Mouse (Mus musculus): ENCODE data around the gene Il33.

The Il33 gene

DNA sequence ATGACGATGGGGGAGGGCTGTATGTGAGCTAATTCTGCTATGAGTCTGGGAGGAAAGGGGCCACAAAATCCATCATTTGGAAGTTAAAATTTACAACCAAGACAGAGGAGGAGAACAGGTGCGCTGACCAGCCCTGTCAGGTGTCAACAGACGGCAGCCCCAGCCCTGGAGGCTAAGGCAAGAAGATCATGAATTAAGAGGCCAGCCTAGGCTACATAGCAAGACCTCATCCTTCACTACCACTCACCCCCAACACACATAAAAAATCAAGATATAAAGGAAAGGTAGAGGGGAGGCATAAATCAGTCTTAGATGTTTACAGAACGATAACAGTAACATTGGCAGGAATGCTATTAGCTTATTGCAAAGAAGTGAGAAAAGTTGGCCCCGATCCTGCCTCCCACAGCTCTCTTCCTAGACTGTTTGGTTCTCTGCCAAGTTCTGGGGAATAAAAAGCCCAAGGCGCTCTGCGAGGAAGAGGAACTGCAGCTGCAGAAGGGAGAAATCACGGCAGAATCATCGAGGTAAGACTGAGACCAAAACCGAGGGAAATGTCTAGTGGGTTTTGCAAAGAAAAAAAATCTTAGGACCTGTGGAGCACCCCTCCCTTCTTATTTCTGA is at the start of gene Il33:
Il33 (plus strand) TSS at position 477 of the 621 bp plus-strand sequence.
- no peak for DNase-seq (ENCODE audit: low read depth, low spot score)

DNA sequence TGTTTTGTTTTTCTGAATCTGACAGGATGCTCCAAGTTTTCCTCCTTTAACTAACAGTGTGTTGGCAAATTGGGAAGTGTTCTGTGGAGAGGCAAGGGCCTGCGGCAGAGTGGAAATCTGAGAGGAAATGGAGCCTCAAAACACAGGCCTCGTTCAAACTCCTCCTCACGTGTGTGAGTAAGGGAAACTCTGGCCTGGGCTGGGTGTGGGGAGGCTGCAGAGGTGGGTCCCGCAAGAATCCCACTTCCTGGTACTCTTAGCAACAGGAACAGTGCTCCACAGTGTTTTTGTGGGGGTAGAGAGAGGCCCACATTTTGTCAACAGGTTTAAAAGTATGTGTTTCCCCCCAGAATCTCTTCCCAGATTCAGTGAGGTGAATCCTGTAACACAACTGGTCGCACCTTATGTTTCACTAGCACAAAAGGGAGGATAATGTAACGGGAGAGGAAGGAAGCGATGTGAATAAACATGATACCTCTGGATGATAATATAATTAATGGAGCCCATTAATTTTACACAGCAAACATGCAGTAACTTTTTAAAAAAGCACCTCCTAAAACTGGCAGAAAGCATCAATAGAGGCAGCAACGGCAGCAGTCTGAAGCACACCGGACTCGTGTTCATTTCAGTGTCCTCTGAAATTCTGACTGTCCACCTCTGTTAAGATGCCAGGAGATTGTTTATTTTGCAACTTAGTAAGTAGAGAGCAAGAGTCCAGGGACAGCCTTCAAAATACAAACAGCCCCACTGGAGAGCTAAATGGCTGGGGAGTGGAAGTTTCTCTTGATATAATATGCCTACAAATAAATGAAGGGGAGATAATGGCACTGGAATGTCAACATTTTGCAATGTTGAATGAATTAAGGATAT is 47.3 kb upstream of the Il33 start:
- DNase-seq (ENCODE audit: low read depth, low spot score): no peak

DNA sequence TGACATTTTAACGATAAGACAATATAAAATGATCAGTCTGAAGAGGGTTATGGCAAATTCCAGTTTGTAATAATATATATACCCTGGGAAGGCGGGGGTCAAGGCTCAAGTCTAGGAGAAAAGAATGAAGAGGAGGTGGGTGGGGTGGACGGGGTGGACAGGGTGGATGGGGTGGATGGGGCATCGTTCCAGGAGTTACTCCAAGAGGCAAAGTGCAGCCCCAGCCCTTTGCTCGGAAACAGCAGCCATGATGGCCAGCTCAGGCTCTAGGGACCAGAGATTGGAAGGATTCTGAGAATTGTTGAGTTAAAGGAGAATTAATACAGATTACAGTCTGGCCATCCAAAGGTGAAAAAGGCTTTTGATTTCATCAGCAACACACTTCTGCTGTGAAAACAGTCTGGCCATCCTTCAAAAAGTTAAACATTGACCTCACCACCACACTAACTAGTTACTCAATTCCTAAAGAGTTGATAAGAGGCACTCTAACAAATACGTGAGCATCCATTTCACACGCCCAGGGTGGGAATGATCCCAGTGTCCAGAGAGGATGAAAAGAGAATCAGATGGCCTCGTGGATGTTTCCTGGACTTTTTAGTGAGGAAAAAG is 45.9 kb upstream of the Il33 start:
- DNase-seq (ENCODE audit: low read depth, low spot score): no peak

DNA sequence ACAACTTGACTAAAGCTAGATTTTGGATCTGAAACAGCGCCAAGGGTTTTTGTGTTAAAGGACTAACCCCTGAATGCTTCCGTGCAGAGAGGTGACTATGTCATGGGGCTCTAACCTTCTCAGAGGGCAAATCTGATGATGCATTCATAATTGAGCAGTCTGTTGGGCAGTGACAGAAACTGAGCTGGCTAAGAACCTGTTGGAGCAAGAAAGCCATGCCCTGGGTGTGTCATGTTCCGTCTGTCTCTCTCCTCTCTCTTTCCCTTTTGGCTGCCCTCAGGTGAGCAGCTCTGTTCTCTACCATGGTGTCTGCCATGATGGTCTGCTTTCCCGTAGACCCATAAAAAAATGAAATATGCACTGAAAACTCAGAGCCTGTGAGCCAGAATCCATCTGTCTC is 44.0 kb upstream of the Il33 start:
- DNase-seq (ENCODE audit: low read depth, low spot score): no peak

DNA sequence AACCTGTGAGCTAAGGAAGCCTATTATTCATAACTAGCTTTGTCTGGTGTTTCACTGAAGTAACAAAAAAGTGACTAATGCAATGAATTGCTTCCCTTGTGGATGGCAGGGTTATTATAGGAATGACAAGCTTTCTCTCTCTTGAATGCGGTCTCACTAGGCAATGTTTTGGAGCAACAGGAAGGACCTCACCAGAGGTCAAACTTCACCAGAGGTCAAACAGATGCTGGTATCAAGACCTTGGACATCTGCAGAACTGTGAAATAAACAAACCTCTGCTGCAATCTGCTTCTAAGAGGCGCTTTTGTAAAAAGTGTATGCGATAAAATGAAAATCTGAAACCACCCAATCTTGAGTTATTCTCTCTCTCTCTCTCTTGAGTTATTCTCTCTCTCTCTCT is 42.2 kb upstream of the Il33 start:
- DNase-seq (ENCODE audit: low read depth, low spot score): no peak

DNA sequence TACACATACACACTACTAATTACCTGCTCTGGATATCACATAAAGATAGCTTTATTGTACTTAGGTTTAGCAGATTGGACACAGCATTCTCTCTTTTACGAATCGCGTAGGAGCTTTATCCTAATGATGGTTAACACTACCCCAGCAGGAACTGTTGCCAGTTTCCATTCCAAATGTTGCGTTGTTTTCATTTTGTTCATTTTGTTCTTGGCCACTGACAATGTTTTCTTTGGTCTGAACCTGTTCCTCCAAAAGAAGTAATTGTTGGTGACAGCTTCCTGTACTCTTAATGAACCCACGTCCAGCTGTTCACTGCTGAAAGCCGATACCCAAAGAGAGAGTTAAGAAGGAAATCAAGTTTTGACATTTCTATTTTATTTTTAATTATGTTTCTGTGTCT is 39.4 kb upstream of the Il33 start:
- DNase-seq (ENCODE audit: low read depth, low spot score): no peak

DNA sequence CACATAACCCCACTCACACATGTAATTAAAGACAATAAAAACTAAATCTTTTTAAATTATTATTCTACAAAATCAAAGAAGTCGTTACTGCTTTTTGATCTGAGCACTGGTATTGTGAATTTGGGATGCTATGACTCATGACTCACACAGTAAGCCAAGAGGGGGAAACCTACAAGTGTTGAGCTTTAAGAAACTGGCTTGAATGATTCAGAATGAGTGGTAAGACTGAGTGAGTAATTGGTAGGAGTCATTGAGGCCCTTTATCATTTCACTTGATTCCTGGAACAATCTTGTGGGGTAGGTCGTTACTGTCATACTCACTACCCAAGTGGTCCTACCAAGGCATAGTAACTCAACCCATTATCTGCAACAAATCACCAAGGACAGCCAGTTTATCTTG is 37.4 kb upstream of the Il33 start:
- no peak for DNase-seq (ENCODE audit: low read depth, low spot score)

DNA sequence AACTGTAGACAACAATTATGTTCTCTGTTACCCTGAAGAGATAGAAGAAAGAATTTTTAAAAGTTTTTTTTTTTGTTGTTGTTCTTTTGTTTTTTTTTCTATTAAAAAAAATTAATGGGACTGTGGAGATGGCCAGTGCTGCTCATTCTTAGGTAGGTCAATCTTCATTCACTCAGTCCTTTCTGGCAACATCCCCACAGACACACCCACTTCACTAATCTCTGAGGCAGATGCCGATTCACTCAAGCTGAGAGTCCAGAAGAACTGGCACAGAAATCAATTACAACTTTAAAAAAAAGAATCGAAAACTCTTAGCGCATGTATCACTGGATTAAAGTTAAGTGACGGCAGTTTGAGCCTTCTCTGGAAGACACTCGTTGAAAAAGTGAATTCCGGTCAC is 36.0 kb upstream of the Il33 start:
- DNase-seq (ENCODE audit: low read depth, low spot score): no peak

DNA sequence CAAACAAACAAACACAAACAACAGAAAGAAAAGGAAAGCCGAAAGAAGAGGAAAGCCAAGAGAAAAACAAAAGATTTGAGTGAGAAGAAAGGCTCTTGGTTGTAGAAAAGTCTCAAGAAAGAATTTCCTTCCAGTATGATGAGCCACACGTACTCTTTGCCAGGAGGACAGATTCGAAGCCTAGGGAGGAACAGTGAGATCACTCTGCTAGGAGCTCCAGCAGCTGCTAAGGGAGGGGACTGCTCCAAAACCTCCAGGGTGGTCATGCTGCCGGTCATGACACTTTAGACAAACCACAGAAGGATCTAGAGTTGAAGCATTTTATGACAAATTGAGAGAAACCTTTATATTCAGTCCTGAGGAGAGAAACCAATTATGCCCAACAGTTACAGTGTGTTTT is 32.9 kb upstream of the Il33 start:
- no peak for DNase-seq (ENCODE audit: low read depth, low spot score)

DNA sequence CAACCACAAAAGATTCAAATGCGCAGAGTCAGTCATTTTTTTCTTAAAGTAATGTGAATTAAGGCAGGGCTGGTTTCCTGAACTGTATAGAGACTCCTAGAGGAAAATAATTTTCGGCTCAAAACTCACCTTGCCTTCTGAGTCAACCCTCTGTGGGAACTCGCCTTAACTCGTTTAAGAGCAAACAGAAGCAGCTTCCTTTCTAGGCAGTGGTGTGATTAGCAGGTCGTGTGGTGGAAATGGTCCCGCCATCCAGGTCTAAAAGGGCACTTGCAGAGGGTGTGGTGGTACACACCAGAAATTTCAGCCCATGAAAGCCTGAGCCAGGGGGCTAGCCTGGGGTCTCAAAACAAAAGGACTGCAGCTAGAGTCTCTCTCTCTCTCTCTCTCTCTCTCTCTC is 32.1 kb upstream of the Il33 start:
- no peak for DNase-seq (ENCODE audit: low read depth, low spot score)

DNA sequence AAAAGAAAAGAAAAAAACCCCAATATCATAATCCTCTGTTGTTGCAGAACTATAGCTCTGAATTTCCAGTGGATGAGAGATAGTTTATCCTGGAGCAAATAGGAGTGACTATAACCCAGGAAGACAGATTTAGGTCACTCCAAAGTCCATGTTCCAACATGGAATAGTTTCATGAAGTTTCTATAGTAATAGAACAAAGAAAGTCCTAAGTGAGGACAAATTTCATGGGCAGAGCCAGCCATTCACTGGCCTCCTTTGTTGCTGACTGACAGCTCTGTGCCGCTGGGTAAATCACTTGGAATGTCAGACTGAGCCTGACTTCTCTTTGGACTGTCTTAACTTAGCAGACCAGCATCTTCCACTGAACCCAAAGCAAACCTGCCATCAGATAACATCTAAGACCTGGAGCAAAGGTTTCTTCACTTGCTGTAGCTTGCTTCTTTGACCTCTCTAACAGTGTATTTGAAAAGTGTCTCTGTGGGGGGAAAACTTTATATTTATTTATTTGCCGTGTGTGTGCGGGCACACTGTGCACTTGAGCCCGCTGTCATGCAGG is 31.1 kb upstream of the Il33 start:
- DNase-seq (ENCODE audit: low read depth, low spot score): no peak

DNA sequence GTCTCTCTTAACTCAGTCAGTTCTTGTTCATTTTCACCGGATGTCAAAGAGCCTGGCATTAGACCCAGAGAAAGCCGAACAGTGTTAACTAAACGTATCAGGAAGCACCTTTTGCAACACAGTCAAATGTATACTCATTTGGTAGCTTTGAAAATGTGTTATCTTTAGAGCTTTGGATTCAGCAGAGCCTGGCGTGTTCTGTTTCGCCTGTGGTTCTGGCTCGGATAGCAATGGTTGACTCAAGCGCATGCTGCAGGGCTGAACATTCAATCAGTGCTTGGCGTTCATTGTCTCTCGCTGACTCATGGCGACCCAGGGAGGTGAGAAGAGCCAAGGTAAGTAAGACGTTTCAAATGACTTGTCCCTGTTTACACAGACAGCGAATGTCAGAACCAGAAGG is 30.5 kb upstream of the Il33 start:
- no peak for DNase-seq (ENCODE audit: low read depth, low spot score)

DNA sequence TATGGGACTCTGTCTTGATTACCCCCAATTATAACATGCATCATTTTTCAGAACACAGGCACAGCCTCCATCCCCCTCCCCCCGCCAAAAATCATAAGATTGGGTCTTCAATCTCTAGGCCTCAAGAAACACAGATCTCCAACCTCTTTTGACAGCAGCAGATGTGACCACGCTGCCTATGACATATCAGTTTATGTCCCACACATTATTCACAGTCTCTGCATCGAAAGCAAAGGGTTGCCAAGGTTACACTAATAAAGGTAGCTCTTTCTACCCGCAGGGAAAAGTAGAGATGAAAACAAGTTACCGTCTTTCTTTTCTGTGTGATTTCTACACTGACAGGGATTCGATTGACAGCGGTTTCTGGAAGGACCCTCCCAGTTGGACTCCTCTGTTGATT is 29.9 kb upstream of the Il33 start:
- no peak for DNase-seq (ENCODE audit: low read depth, low spot score)

DNA sequence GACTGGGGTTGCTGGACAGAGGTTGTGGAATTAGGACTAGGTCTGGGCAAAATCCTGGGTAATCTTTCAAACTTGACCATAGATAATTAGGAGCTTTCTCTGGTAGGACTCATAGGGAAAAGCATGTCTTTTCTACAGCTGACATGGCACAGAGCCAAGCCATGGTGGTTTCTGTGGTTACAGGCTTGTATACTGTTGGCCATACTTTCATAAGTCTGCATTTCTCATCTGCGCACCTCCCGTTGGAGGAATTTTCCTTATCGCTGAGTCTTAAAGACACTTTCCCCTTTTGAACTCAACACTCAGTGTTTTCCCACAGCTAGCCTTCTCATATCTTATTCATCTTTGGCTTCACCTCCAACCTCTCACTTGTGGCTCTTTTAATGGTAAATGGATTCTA is 24.6 kb upstream of the Il33 start:
- no peak for DNase-seq (ENCODE audit: low read depth, low spot score)

DNA sequence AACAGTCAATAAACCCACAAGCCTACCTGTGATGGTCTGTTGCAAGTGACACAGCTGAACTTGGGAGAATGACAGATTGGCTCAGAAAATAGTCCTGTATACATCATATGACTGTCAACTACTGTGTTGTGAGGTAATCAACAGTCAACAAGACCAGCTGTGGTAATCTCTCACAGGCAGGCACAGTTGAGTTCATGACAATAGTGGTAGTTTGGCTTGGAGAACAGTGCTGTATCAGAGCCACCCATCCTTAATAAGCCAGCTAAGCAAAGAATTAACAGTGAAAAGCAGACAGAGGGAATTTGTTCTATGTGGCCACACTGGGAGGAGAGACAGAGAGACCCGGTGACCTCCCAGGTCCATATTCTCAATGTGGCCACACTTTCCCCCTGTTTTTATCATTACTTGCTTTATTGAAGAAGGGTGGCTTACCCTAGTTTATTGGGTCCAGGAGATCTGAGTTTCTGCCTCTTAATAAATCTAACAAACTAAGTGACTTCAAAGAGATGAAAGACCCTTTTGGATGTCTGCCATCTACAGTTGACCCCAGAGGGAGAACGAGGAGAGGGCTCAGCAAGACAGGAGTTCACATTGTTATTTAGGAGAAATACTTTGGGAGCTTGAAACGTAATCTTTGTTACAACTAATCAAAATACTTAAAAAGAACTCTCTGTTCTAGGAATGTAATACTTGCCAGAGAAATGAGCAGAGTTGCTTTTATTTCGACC is 22.4 kb upstream of the Il33 start:
- no peak for DNase-seq (ENCODE audit: low read depth, low spot score)

DNA sequence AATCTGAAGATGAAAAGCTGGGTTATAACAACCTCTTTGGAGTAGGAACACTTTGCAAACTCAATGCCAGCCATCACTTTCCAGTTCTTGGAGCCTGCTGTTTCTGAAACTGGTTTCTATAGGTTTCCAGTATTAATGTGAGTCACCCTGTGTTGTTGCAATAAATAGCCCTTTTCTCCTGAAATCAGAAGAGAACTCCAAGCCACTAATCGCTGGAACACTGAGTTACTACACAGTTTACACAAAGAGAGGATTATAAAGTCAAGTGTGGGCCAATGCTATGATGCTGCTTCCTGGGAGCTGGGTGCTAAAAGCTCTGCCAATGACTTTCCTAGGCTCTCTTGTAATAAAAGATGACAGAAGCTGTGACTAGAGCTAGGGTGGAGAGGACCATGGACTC is 19.0 kb upstream of the Il33 start:
- DNase-seq (ENCODE audit: low read depth, low spot score): no peak

DNA sequence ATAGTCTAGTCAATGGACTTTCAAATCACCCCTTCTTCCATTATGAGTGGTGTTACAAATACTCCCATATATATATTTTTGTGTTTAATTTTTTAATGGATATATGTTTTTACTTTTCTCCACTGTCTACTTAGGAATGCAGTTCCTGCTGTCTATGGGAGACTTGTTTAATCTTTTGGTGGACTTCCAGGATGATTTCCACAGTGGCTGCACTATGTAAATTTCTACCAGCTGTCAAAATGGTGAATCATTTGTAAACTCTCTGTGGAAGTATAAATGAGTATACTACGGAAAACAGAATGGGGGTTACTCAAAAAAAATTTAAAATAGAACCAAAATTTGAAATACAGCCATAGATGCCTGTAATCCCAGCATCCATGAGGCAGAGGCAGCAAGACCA is 15.7 kb upstream of the Il33 start:
- DNase-seq (ENCODE audit: low read depth, low spot score): no peak

DNA sequence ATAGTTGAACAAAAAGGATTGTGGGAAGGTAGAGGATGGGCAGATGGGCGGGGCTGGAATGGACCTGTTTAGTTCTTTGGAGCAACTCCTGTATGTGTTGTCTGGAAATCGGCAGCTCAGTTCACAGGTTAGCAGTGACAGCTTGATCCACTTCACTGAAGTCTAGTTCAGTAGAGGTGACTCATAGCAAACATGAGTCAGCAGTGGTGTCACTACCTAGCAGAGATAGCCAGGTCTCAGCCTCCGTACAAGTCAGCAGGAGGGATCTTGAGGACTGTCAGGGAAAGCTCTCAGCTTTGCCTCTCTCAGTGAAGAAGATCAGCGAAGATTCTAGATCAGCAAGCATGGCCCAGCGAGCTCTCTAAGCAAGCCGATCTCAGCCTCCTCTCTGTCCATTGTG is 13.0 kb upstream of the Il33 start:
- DNase-seq (ENCODE audit: low read depth, low spot score): no peak

DNA sequence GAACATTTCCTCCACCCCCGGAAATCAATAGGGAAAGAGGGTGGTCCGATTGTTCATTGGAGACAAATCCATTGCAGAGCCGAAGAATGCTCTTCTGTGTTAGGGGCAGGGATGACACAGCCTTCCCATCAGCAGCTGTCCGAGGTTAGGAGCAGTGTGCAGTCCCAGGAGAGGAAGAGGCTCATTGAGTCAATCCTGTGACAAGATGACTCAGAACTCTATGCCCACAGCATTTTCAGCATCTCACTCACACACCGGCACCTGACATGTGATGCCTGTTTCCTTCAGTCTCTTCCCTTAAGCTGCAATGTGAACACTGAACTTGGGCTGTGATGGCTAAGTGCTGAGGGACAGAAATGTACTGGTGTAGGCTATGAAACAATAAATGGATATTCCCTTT is 7.5 kb upstream of the Il33 start:
- no peak for DNase-seq (ENCODE audit: low read depth, low spot score)

DNA sequence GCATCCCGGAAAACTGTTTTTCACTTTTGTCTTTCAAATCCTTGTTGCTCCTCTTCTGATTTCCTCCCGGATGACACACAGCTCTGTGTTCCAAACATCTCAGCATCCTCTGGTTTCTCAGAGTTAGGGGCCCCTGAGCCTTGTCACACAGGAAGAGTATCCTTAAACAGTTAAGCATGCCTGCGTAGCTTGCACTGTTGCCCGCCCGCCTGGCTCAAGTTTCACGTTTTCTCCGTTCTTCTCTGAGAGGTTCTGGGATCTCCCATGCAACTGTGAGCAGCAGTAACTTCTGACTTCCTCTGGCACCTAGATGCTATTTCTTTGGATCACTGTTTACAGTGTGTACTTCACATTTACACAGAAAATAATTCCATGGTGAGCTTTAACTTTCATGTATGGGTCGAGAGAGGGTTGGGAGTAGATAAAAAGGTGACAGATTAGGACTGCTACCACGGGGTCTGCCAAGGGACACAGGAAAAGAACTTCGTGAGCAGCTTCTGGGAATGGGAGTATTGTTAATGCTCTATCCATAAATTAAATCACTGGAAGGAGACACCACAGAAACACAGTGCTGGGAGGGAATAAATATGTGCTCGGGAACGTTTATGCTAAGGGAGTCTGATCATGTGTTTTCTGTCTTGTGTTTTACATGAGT is 1.3 kb downstream of the Il33 start:
- DNase-seq (ENCODE audit: low read depth, low spot score): no peak

DNA sequence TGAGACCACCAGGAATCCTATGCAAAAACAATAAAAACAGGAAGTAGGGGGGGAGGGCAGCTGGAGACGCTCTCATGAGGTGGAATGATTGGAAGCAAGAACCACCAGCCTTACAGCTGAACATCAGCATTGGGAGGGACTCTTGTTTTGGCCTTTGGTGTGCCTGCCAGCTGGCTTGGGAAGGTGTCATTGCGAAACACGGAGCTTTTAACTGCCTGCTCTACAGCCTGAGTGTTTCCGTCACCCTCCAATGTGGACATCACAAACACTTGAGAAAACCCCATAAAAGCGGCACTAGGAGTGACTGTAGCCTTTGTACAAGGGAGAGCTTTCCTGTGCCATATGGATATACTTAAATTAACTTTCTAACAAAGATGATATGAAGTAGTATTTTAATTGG is 5.4 kb downstream of the Il33 start:
- DNase-seq (ENCODE audit: low read depth, low spot score): no peak

DNA sequence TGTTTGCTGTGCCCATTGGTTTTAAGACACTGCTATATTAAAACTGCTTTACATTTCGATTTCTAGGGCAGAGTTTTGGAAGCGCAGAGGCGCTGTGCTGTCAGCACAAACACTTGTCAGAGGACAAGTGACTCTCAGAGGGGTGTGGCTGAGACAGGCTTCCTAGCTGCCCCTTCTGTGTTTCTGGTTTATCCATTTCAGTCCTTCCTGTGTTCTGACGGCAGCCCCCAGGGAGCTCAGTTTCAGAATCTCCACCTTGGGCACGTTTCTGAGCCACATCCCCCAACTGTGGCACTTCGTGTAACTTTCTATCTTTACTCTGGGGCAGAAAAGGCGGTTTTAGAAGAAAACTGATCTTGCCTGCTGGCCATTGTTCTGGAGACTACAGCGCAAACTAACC is 12.5 kb downstream of the Il33 start:
- no peak for DNase-seq (ENCODE audit: low read depth, low spot score)
